Mouse (Mus musculus) MEL (cell line): Measurements from ENCODE around the gene Mtnr1a. TPM values are rescaled to one million over a fixed set of nuclear protein-coding genes. Genes with fewer than 3 reads are reported as not detected.

Experiments
- DNase-seq: peaks from one replicate; pipeline ENCODE4 v3.0.0; 2011; ENCODE audit warnings: low read depth, low spot score
- H3K27ac ChIP-seq: 2 replicates; pipeline ENCODE4 v1.5.1; 2012; ENCODE audit warnings: low read depth, mild to moderate bottlenecking, control low read depth, low read length, moderate library complexity; ENCODE audit not compliant: control insufficient read depth
- H3K27me3 ChIP-seq, 2 experiments: fragments of 150-350 bp in 1 of 2; sonication (generic) in 1 of 2; 2 replicates each; pipeline ENCODE4 v1.6.1; 2012; ENCODE audit warnings: low read length in 2 of 2, mild to moderate bottlenecking in 2 of 2, improper control_type of control experiment in 1 of 2, moderate library complexity in 1 of 2; ENCODE audit not compliant: insufficient read depth in 2 of 2, control insufficient read depth in 1 of 2
- H3K36me3 ChIP-seq, 2 experiments: 2 replicates each; pipeline ENCODE4 v1.6.1; 2012 to 2014; ENCODE audit warnings: low read length in 2 of 2, improper control_type of control experiment in 1 of 2, inconsistent platforms in 1 of 2, mild to moderate bottlenecking in 1 of 2; ENCODE audit not compliant: insufficient read depth in 2 of 2, control insufficient read depth in 1 of 2
- H3K4me1 ChIP-seq, 2 experiments: fragments of 150-350 bp in 1 of 2; sonication (generic) in 1 of 2; 2 replicates each; pipeline ENCODE4 v1.6.1; 2012; ENCODE audit warnings: low read length in 2 of 2, improper control_type of control experiment in 1 of 2, mild to moderate bottlenecking in 1 of 2; ENCODE audit not compliant: insufficient read depth in 2 of 2, control insufficient read depth in 1 of 2
- H3K4me3 ChIP-seq, 2 experiments: fragments of 150-350 bp in 1 of 2; sonication (generic) in 1 of 2; 2 replicates each; pipeline ENCODE4 v1.5.1; 2012; ENCODE audit warnings: low read depth in 2 of 2, low read length in 2 of 2, mild to moderate bottlenecking in 2 of 2, moderate library complexity in 2 of 2, control low read depth in 1 of 2, improper control_type of control experiment in 1 of 2; ENCODE audit not compliant: control insufficient read depth in 1 of 2, insufficient read depth in 1 of 2
- H3K79me2 ChIP-seq: 2 replicates; pipeline ENCODE4 v1.6.1; 2012; ENCODE audit warnings: mild to moderate bottlenecking, low read length, moderate library complexity; ENCODE audit not compliant: control insufficient read depth, poor library complexity, insufficient read depth
- H3K9ac ChIP-seq: 2 replicates; pipeline ENCODE4 v1.6.1; 2012; ENCODE audit warnings: low read depth, mild to moderate bottlenecking, control low read depth, low read length, moderate library complexity; ENCODE audit not compliant: control insufficient read depth, poor library complexity, severe bottlenecking
- H3K9me3 ChIP-seq: fragments of 150-350 bp; sonication (generic); replicated peaks from 2 replicates; pipeline ENCODE4 v1.6.1; 2012; ENCODE audit warnings: mild to moderate bottlenecking, low read length, improper control_type of control experiment, moderate library complexity; ENCODE audit not compliant: insufficient read depth
- EP300 ChIP-seq, 2 experiments: IDR thresholded peaks; 2 replicates each; pipeline ENCODE4 v1.6.1; 2011; ENCODE audit warnings: improper control_type of control experiment in 2 of 2, low read length in 2 of 2, low read depth in 1 of 2, mild to moderate bottlenecking in 1 of 2
- GABPA ChIP-seq: IDR thresholded peaks from 2 replicates; pipeline ENCODE4 v1.6.1; 2012; ENCODE audit warnings: low read depth, mild to moderate bottlenecking, inconsistent platforms, low read length, improper control_type of control experiment, moderate library complexity
- GATA1 ChIP-seq: IDR thresholded peaks from 2 replicates; pipeline ENCODE4 v1.6.1; 2011; ENCODE audit warnings: low read depth, low read length, improper control_type of control experiment
- JUND ChIP-seq: IDR thresholded peaks from 2 replicates; pipeline ENCODE4 v1.6.1; 2011; ENCODE audit warnings: low read depth, mild to moderate bottlenecking, improper control_type of control experiment, low read length
- KAT2A ChIP-seq: conservative IDR thresholded peaks from 2 replicates; pipeline ENCODE4 v1.6.1; 2012; ENCODE audit warnings: low read depth, low read length, improper control_type of control experiment, inconsistent platforms
- MAFK ChIP-seq: IDR thresholded peaks from 2 replicates; pipeline ENCODE4 v1.6.1; 2011; ENCODE audit warnings: low read depth, mild to moderate bottlenecking, low read length, improper control_type of control experiment, borderline replicate concordance
- MAX ChIP-seq: IDR thresholded peaks from 2 replicates; pipeline ENCODE4 v1.6.1; 2011; ENCODE audit warnings: low read length, improper control_type of control experiment
- MYB ChIP-seq: IDR thresholded peaks from 2 replicates; pipeline ENCODE4 v1.6.1; 2011; ENCODE audit warnings: mild to moderate bottlenecking, low read depth, low read length, improper control_type of control experiment
- NELFE ChIP-seq: IDR thresholded peaks from 2 replicates; pipeline ENCODE4 v1.6.1; 2011; ENCODE audit warnings: low read depth, low read length, improper control_type of control experiment
- POLR2A ChIP-seq, 2 experiments: IDR thresholded peaks; 2 replicates each; pipeline ENCODE4 v1.6.1; 2011 to 2012; ENCODE audit warnings: low read length in 2 of 2, mild to moderate bottlenecking in 2 of 2, control low read depth in 1 of 2, improper control_type of control experiment in 1 of 2, low read depth in 1 of 2, moderate library complexity in 1 of 2; ENCODE audit not compliant: control insufficient read depth in 1 of 2, insufficient read depth in 1 of 2, poor library complexity in 1 of 2
- POLR2AphosphoS2 ChIP-seq: IDR thresholded peaks from 2 replicates; pipeline ENCODE4 v1.6.1; 2011; ENCODE audit warnings: low read length, improper control_type of control experiment
- SIN3A ChIP-seq: IDR thresholded peaks from 2 replicates; pipeline ENCODE4 v1.6.1; 2012; ENCODE audit warnings: low read length, improper control_type of control experiment, inconsistent platforms
- SMC3 ChIP-seq: IDR thresholded peaks from 2 replicates; pipeline ENCODE4 v1.6.1; 2011; ENCODE audit warnings: low read depth, low read length, improper control_type of control experiment
- ZC3H11A ChIP-seq: IDR thresholded peaks from 2 replicates; pipeline ENCODE4 v1.6.1; 2012; ENCODE audit warnings: low read depth, mild to moderate bottlenecking, inconsistent platforms, low read length, improper control_type of control experiment
- polyA plus RNA-seq, 2 experiments: library from polyadenylated mRNA; stranded (reverse) in 1 of 2; unstranded in 1 of 2; fragments of >175 nt in 1 of 2; fragments of >200 nt in 1 of 2; gene quantifications; 2 replicates each; pipeline versions ENCODE4 v1.2.1 to v1.2.4; 2012; ENCODE audit warnings: low replicate concordance in 2 of 2, low read depth in 1 of 2; ENCODE audit not compliant: insufficient read length in 2 of 2, insufficient read depth in 1 of 2, missing spikeins in 1 of 2
- total RNA-seq: library from RNA; depleted of rRNA; stranded (reverse); fragments of 300-350 nt; gene quantifications from 2 replicates; pipeline ENCODE4 v1.2.3, GENCODE M21; 2012; rRNA removed

Gene Mtnr1a
- total and polyA plus RNA-seq, 3 experiments = 0.28 TPM; not detected in 2

DNA sequence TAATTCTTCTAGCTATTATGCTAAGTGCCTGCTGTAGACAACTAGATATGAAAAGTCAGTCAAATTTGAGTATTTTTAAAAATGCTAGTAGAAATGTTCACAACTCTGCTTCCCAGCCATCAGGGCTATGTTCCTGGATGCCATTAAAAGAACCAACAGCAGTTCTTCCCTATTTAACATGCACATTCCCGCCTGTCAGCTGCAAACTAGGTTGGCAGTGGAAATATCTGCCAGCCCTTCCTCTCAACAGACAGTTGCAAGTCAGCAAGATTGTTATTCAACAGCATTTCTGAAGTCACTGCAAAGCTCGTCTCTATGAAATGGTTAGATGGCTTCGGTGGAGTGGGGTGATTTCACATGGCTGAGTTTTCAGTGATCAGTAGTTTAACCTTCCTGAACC, 48.7 kb downstream of the Mtnr1a start:
- DNase-seq = no peak

GRCm38 (mm10) chr8:45125680-45126079, 56.7 kb downstream of the Mtnr1a start:
- Histone ChIP-seq H3K27me3 (no peaks in the 10 kb centered on the region), H3K27ac (no peak overlapping the region), H3K36me3 (no peaks in the 10 kb centered on the region), H3K4me3 (no peak overlapping the region), H3K4me1 (no peaks in the 10 kb centered on the region), H3K79me2 (no peaks in the 10 kb centered on the region), H3K9me3 (no peaks in the 10 kb centered on the region), H3K9ac (no peak overlapping the region)
- TF ChIP-seq POLR2A (IDR thresholded peaks at IDR 0.05; ENCODE audit: control insufficient read depth in 1 of 2, insufficient read depth in 1 of 2, low read depth in 1 of 2, low read length in 2 of 2, poor library complexity in 1 of 2) (no peak), GATA1 (no peak), SMC3 (no peak)
- no peak for DNase-seq

More for the DNA sequence above, 48.7 kb downstream of the Mtnr1a start:
- H3K4me1 ChIP-seq = no peaks in the 10 kb centered on the region
- H3K27ac ChIP-seq = no peak overlapping the region
- no peaks in the 10 kb centered on the region for H3K9me3 ChIP-seq
- no peak overlapping the region for H3K4me3 ChIP-seq
- TF ChIP-seq NELFE = no peak
- TF ChIP-seq MAX = no peak
- TF ChIP-seq KAT2A = no peak
- TF ChIP-seq GABPA = no peak
- no peak for TF ChIP-seq SIN3A
- TF ChIP-seq EP300 (IDR thresholded peaks at IDR 0.05; ENCODE audit: low read depth in 1 of 2, low read length in 2 of 2) = no peak
- TF ChIP-seq ZC3H11A = no peak
- no peak for TF ChIP-seq MYB
- TF ChIP-seq POLR2AphosphoS2 = no peak
- TF ChIP-seq MAFK = no peak
- TF ChIP-seq JUND = no peak
- no peak overlapping the region for H3K9ac ChIP-seq
- H3K36me3 ChIP-seq = no peaks in the 10 kb centered on the region
- H3K27me3 ChIP-seq = no peaks in the 10 kb centered on the region
- no peaks in the 10 kb centered on the region for H3K79me2 ChIP-seq

Other genes with a start within 250 kb of the Mtnr1a start
- under 0.01 TPM in 2 replicates for gene Fat1, start 133.7 kb upstream of the Mtnr1a start, total RNA-seq
- not detected for gene Fat1, start 133.7 kb upstream of the Mtnr1a start, polyA plus RNA-seq
- not detected in 2 replicates for gene F11, start 192.9 kb downstream of the Mtnr1a start, total RNA-seq
- not detected for gene F11, start 192.9 kb downstream of the Mtnr1a start, polyA plus RNA-seq
- not detected in 2 replicates for gene Klkb1, start 225.7 kb downstream of the Mtnr1a start, total RNA-seq
- gene Klkb1, start 225.7 kb downstream of the Mtnr1a start, polyA plus RNA-seq = not detected
- not detected in 2 replicates for gene Gm45753, start 239.3 kb downstream of the Mtnr1a start, total RNA-seq
- not detected for gene Gm45753, start 239.3 kb downstream of the Mtnr1a start, polyA plus RNA-seq